Mouse (Mus musculus): Measurements from ENCODE around the gene Snrpc.

DNA sequence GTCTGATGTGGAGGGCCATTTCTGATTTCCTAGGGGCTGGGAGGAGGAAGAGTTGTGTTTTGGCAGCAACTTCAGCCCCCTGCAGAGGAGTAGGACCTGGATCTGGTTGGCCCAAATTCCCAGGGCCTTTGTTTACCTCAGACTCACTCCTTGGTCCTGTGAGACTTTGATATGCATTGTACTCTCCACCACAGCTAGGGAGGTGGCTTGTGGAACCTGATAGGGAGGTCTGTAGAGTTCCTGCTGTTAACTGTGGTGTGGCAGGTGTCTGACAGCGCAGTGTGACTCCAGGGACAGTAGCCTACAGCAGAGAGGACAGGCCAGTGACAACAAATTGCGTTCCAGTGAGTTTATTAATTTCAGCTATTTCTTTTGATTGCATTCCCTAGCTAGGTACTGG lies 21.2 kb downstream of the Snrpc start:
- TF ChIP-seq CTCF (IDR thresholded peaks at IDR 0.05; ENCODE audit: low read depth) (no peak), EP300 (IDR thresholded peaks at IDR 0.05; ENCODE audit: low read depth) (peak; percentile 75)
